Mouse (Mus musculus): ENCODE data around the gene Frmd4b. TPM values are rescaled to one million over a fixed set of nuclear protein-coding genes. Genes with fewer than 3 reads are reported as not detected.

The Frmd4b gene
- polyA plus RNA-seq, 2 experiments: 5.7 to 6.4 TPM

- Histone ChIP-seq H3K9ac (replicated peaks) (no peak overlapping the region), H3K4me2 (ENCODE audit: low read depth) (no peak overlapping the region), H3K4me3 (ENCODE audit: insufficient read depth in 1 of 2, low read depth in 2 of 2, low read length in 2 of 2) (no peak overlapping the region), H3K9me3 (ENCODE audit: control insufficient read depth, low read length) (no peaks in the 10 kb centered on the region), H3K27me3 (ENCODE audit: control insufficient read depth, insufficient read depth, low read length) (no peaks in the 10 kb centered on the region), H3K4me1 (replicated peaks; ENCODE audit: control insufficient read depth in 2 of 2, insufficient read depth in 2 of 2, low read length in 1 of 2) (peaks cover 0 to 17% of the 10 kb centered on the region in 2 experiments; a peak in 2 of 4 replicates), H3K27ac (no peak overlapping the region), H3K36me3 (replicated peaks; ENCODE audit: control insufficient read depth, insufficient read depth, low read depth) (no peaks in the 10 kb centered on the region)
- 37% methylated on average over 8 of the region's 8 CpGs for WGBS (ENCODE audit: insufficient replicate concordance)
- TF ChIP-seq EP300 (IDR thresholded peaks at IDR 0.05; ENCODE audit: low read depth) (no peak), CTCF (IDR thresholded peaks at IDR 0.05; ENCODE audit: low read depth) (no peak)
- ATAC-seq (ENCODE audit: insufficient read depth): no peak
- DNase-seq (ENCODE audit: low read depth in 3 of 3, low spot score in 3 of 3): no peak
Observed at GRCm38 (mm10) chr6:97307231-97307630, 310.1 kb downstream of the Frmd4b start.

GRCm38 (mm10) chr6:97306351-97306750, 311.0 kb downstream of the Frmd4b start:
- Histone ChIP-seq H3K36me3 (replicated peaks; ENCODE audit: control insufficient read depth, insufficient read depth, low read depth) (no peaks in the 10 kb centered on the region), H3K9ac (replicated peaks) (no peak overlapping the region), H3K27ac (no peak overlapping the region), H3K27me3 (ENCODE audit: control insufficient read depth, insufficient read depth, low read length) (no peaks in the 10 kb centered on the region), H3K9me3 (ENCODE audit: control insufficient read depth, low read length) (no peaks in the 10 kb centered on the region), H3K4me1 (replicated peaks; ENCODE audit: control insufficient read depth in 2 of 2, insufficient read depth in 2 of 2, low read length in 1 of 2) (peaks cover 0 to 13% of the 10 kb centered on the region in 2 experiments; a peak in 2 of 4 replicates), H3K4me2 (ENCODE audit: low read depth) (no peak overlapping the region), H3K4me3 (ENCODE audit: insufficient read depth in 1 of 2, low read depth in 2 of 2, low read length in 2 of 2) (no peak overlapping the region)
- no peak for DNase-seq (ENCODE audit: low read depth in 3 of 3, low spot score in 3 of 3)
- 82% methylated on average over 11 of the region's 11 CpGs for WGBS (ENCODE audit: insufficient replicate concordance)
- TF ChIP-seq EP300 (IDR thresholded peaks at IDR 0.05; ENCODE audit: low read depth) (no peak), CTCF (IDR thresholded peaks at IDR 0.05; ENCODE audit: low read depth) (no peak)
- no peak for ATAC-seq (ENCODE audit: insufficient read depth)

GRCm38 (mm10) chr6:97305491-97305890, 311.9 kb downstream of the Frmd4b start:
- TF ChIP-seq EP300 (IDR thresholded peaks at IDR 0.05; ENCODE audit: low read depth) (no peak), CTCF (IDR thresholded peaks at IDR 0.05; ENCODE audit: low read depth) (no peak)
- Histone ChIP-seq H3K36me3 (replicated peaks; ENCODE audit: control insufficient read depth, insufficient read depth, low read depth) (no peaks in the 10 kb centered on the region), H3K4me3 (ENCODE audit: insufficient read depth in 1 of 2, low read depth in 2 of 2, low read length in 2 of 2) (no peak overlapping the region), H3K27ac (no peak overlapping the region), H3K4me2 (ENCODE audit: low read depth) (no peak overlapping the region), H3K27me3 (ENCODE audit: control insufficient read depth, insufficient read depth, low read length) (no peaks in the 10 kb centered on the region), H3K9me3 (ENCODE audit: control insufficient read depth, low read length) (no peaks in the 10 kb centered on the region), H3K4me1 (replicated peaks; ENCODE audit: control insufficient read depth in 2 of 2, insufficient read depth in 2 of 2, low read length in 1 of 2) (peaks cover 0 to 7% of the 10 kb centered on the region in 2 experiments; a peak in 2 of 4 replicates), H3K9ac (replicated peaks) (no peak overlapping the region)
- DNase-seq (ENCODE audit: low read depth in 3 of 3, low spot score in 3 of 3) (no peak), ATAC-seq (ENCODE audit: insufficient read depth) (no peak)
- WGBS (ENCODE audit: insufficient replicate concordance): 67% methylated on average over 7 of the region's 7 CpGs

GRCm38 (mm10) chr6:97305010-97305409, 312.3 kb downstream of the Frmd4b start:
- TF ChIP-seq CTCF (IDR thresholded peaks at IDR 0.05; ENCODE audit: low read depth) (no peak), EP300 (IDR thresholded peaks at IDR 0.05; ENCODE audit: low read depth) (no peak)
- H3K27ac ChIP-seq: no peak overlapping the region
- no peaks in the 10 kb centered on the region for H3K27me3 ChIP-seq (ENCODE audit: control insufficient read depth, insufficient read depth, low read length)
- no peaks in the 10 kb centered on the region for H3K36me3 ChIP-seq (replicated peaks; ENCODE audit: control insufficient read depth, insufficient read depth, low read depth)
- no peaks in the 10 kb centered on the region for H3K9me3 ChIP-seq (ENCODE audit: control insufficient read depth, low read length)
- DNase-seq (ENCODE audit: low read depth in 3 of 3, low spot score in 3 of 3) (no peak), ATAC-seq (ENCODE audit: insufficient read depth) (no peak)
- no peak overlapping the region for H3K9ac ChIP-seq (replicated peaks)
- no peak overlapping the region for H3K4me2 ChIP-seq (ENCODE audit: low read depth)
- H3K4me1 ChIP-seq (replicated peaks; ENCODE audit: control insufficient read depth in 2 of 2, insufficient read depth in 2 of 2, low read length in 1 of 2): peaks cover 0 to 7% of the 10 kb centered on the region in 2 experiments; a peak in 2 of 4 replicates
- WGBS (ENCODE audit: insufficient replicate concordance): 64% methylated on average over 11 of the region's 11 CpGs
- H3K4me3 ChIP-seq (ENCODE audit: insufficient read depth in 1 of 2, low read depth in 2 of 2, low read length in 2 of 2): no peak overlapping the region

- DNase-seq (ENCODE audit: low read depth in 3 of 3, low spot score in 3 of 3): no peak
- Histone ChIP-seq H3K4me2 (ENCODE audit: low read depth) (no peak overlapping the region), H3K27ac (no peak overlapping the region), H3K36me3 (replicated peaks; ENCODE audit: control insufficient read depth, insufficient read depth, low read depth) (no peaks in the 10 kb centered on the region), H3K9ac (replicated peaks) (no peak overlapping the region), H3K4me3 (ENCODE audit: insufficient read depth in 1 of 2, low read depth in 2 of 2, low read length in 2 of 2) (no peak overlapping the region), H3K27me3 (ENCODE audit: control insufficient read depth, insufficient read depth, low read length) (no peaks in the 10 kb centered on the region), H3K4me1 (replicated peaks; ENCODE audit: control insufficient read depth in 2 of 2, insufficient read depth in 2 of 2, low read length in 1 of 2) (no peaks in the 10 kb centered on the region), H3K9me3 (ENCODE audit: control insufficient read depth, low read length) (no peaks in the 10 kb centered on the region)
- 72% methylated on average over 9 of the region's 9 CpGs for WGBS (ENCODE audit: insufficient replicate concordance)
- ATAC-seq (ENCODE audit: insufficient read depth): no peak
- no peak for TF ChIP-seq CTCF (IDR thresholded peaks at IDR 0.05; ENCODE audit: low read depth)
- TF ChIP-seq EP300 (IDR thresholded peaks at IDR 0.05; ENCODE audit: low read depth): no peak
Observed at GRCm38 (mm10) chr6:97303277-97304109, 313.8 kb downstream of the Frmd4b start.

Data from liver, embryonic 14.5 days (tissue).